Mouse (Mus musculus) cerebellum, adult 8-10 months (tissue): ENCODE results near the gene Nap1l4.
A peak's percentile ranks its signal among the peaks of the same experiment; 100 is the strongest.
"Not testable (repeated sequence)": the region's sequence is repeated elsewhere in the genome, so short reads cannot be mapped to it uniquely, and the experiment has no call there.

Experiments used
- DNase-seq: peaks from one replicate; pipeline ENCODE4 v3.0.0; 2022

Nap1l4 gene

GRCm38 (mm10) chr7:143548976-143549457, at the start of gene Nap1l4:
Gene Nap1l4, minus strand, starts transcription at chr7:143549106.
- peak; percentile 100 for DNase-seq

DNA sequence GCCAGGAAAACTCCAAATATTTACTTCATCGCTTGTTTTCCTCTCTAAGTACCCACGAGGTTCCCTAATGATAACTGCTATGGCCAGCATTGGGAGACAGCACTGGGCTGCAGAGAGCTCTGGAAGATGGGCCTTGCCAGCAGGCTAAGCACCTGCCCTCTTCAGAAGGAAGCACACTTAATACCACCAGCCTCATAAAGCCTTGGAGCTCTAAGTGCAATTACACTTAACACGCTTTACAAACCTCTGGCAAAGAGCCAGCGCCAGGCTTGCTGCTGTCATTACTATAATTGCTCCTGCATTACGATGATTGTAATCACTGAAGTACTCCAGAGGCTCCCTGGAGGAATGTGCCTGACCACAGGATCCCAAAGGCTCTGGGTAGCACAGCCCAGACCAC, 46.0 kb upstream of the Nap1l4 start:
- DNase-seq: no peak

DNA sequence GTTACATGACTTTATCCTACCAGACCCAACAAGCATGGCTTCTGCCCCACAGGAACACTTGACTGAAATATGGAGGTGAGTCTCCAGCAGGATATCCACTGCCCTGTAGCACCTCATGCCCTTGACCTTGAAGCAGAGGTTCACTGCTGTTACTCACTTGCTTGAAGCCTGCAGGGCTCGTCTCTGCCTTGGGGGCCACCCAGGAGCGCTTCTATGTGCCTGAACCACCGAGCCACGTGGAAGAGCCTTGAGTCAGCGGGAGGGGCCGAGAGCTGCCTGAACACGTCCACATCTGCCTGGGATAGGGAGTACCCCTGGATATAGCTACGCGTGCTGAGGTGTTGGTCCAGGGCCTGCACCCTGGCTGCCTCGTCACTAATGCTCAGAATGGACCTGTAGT, 43.3 kb upstream of the Nap1l4 start:
- DNase-seq: no peak

DNA sequence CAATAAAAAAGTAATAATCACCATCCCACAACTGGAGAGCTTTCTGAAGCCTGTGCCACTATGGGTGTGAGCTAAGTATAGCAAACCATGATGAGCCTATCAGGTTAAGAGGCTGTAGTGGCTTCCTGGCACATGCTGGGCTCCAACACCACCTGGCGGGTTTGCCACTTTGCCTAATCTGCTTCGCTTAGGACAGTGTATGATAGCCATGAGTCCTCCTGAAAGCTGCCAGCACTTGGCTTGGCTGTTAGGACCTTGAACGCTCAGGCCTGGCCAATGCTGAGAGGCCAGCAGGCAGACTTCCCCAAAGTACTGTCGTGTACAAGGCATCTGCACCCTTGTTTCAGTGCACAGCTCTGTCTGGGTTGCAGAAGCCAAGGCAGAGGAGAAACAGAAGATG, 39.1 kb upstream of the Nap1l4 start:
- peak; percentile 47 for DNase-seq

DNA sequence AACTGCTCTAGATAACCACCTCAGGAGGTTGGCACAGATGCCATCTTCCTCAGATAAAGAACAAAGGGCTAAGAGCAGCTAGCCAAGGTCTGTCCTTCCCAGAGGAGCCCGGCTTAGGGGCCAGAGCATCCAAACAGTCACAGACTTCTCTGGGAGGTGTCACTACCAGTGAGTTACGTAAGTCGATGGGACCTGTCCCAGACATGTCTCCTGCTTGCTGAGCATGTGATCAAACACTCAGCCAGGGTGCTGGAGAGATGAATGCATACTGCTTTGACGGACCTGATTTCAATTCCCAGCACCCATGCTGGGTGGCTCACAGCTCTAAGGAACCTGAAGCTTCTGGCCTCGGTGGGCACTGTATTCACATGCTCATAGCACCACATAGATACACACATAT, 38.7 kb upstream of the Nap1l4 start:
- DNase-seq: peak; percentile 22

DNA sequence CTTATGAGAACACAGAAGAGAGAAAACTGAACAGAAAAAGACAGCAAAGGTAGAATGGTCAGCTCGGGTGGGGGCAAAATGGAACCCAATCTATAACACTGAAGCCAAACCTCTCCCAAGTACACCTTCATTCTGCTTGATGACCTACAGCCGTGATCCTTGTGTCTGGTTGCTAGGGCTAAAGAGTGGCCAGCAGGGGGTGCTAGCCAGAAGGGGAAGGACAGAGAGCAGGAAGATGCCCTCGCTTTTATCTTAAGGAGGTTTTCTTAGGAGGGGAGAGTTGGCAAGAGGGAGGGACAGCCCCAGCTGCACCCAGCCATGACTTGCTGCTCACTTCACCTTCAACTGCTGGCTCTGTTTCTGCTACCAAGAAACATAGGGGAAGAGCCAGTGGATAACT, 35.0 kb upstream of the Nap1l4 start:
- peak; percentile 31 for DNase-seq

DNA sequence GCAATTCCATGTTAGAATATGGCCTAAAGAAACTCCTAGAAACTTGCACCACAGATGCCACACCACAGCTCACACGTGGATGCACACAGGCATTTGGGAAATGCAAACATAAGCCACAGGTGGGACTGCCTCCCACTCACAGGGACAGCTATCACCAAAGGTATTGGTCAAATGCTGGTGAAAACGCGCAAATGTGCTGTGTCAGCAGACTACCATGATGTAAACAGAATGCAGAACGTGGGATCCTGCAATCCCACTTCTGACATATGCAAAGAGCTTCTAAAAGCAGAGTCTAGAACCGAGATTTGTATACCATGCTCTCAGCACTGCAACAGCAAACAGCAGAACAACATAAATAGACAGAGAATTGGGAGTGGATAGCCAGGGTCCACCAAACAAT, 34.1 kb upstream of the Nap1l4 start:
- DNase-seq: no peak

GRCm38 (mm10) chr7:143575751-143576150, 26.8 kb upstream of the Nap1l4 start:
- no peak for DNase-seq

DNA sequence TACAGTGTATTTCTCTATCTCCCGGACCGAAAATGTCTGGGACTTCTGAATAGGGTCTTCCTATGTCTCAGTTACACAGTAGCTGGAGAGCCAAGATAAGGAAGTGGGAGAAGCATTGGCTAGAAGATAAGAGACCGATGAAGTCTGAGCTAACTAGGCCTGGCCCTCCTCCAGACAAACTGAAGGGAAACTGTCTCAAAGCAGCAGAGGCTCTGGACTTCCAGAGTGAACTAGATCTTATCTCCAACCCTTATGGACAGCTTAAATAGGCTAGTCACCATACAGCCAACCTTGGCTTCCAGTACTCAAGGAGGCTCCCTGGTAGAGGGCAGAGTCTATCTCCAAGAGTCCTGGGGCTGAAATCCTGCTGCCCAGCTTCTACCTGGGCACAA, 16.7 kb upstream of the Nap1l4 start:
- no peak for DNase-seq

DNA sequence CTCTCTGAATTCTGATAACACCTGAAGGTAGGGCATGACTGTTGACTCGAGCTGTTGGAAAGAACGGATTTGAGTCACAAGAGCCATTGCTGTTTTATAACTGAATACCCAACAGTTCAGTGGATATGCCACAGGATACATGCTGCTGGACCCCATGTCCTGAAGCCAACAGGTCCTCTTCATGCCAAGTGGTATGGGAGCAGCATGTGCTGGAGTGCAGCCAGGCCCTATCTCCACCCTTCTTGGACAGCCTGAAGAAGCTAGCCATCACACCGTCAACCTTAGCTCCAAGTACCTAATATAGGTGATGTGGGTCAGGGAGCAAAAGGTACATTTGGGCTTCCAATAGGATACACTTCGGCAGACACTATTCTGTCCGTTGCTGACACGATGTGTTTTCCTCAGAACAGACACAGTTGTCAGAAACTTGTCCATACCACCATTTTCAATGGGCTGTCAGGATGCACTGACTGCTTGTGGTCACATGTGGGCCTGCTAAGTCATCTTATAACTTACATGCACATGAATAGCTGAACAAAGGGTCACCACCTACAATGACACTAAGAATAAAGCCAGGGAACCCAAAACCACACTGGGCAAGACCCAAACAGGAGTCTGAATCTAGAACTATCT, 16.2 kb upstream of the Nap1l4 start:
- no peak for DNase-seq

GRCm38 (mm10) chr7:143563787-143564186, 14.9 kb upstream of the Nap1l4 start:
- DNase-seq: no peak

GRCm38 (mm10) chr7:143557616-143558015, 8.7 kb upstream of the Nap1l4 start:
- no peak for DNase-seq

GRCm38 (mm10) chr7:143556964-143557610, 8.2 kb upstream of the Nap1l4 start:
- DNase-seq: no peak

DNA sequence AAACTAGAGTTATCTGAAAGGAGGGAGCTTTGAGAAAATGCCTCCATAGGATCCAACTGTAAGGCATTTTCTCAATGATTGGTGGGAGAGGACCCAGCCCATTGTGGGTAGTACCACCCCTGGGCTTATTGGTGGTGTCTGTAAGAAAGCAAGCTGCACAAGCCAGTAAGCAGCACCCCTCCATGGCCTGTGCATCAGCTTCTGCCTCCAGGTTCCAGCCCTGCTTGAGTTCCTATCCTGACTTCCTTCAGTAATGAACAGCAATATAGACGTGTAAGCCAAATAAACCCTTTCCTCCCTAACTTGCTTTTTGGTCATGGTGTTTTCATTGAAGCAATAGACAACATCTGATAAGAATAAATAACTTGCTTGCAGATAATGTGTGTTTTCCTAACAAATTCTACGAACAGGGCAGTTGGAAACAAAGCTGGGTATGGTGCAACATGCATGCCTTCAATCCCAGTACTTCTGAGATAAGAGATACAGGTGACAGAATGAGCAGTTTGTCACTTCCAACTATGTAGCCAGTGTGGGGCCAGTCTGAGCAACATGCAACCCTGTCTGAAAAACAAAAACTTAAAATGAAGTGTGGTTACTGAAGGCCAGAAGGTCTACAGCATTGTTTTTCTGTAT, 798 bp upstream of the Nap1l4 start:
- DNase-seq: no peak

DNA sequence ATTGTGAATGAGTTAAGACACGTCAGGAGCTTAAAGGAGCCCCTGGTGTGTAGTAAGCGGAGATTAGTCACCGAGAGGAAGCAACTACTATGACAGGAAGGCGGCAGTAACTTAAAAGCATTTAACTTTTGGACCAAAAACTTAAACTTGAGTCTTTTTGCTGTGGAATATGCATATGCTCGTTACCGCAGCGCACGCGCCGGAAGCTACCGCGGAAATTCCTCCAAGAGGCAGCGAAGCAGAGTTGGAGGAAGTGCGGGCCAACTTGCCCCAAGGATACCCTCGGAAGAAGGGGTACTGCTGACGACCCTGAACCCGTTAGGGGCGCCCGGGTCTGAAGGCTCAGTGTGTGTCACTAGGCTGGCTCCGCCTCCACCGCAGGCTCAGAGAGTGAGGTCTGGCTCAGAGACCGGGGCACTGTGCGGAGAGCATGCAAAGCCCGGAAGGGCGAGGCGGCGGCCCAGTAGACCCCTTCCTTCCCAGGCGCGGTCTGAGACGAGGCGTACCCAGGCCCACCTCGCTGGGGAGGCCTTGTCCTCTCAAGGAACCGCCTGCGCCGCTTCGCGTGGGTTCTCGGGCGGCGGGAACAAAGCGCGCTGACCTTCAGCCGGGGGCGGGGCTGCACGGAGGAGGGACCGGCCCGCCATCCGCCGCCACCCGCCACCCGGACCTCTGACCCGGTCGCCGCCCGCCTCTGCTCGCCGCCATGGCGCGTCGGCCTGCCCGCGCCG, 510 bp downstream of the Nap1l4 start:
- no peak for DNase-seq

GRCm38 (mm10) chr7:143546554-143546953, 2.4 kb downstream of the Nap1l4 start:
- DNase-seq: no peak

DNA sequence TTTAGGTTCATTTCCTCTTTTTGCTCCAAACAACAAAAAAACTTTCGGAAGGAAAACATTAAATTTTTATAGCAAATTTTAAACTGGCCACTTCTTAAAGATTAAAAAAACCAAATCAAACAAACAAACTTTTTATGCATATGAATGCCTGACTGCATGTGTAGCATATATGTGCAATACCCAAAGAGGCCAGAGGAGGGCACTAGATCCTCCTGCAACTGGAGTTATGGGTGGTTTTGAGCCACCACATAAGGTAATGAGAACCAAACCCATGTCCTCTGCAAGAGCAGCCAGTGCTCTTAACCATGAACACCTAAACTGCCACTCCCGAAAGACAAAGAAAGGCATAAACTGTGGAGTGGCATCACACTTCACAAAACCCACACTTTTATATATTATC, 4.5 kb downstream of the Nap1l4 start:
- DNase-seq: peak; percentile 16

DNA sequence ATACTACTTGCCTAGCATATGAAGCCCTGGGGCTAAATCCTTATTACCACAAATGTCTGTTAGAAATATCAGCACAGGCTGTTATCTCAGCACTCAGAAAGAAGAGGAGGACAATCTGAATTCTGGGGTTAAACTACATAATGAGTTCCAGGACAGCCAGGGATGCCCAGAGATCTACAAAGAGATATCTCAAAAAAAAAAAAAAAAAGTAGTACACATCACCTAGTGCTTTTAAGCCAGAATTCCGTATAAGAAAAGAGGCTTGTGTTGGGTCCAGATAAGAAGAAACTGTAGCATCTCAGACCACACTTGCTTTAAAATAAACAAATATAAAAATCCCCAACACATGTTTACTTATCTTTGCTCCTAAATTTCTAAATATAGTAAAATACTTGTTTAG, 10.2 kb downstream of the Nap1l4 start:
- DNase-seq: no peak

DNA sequence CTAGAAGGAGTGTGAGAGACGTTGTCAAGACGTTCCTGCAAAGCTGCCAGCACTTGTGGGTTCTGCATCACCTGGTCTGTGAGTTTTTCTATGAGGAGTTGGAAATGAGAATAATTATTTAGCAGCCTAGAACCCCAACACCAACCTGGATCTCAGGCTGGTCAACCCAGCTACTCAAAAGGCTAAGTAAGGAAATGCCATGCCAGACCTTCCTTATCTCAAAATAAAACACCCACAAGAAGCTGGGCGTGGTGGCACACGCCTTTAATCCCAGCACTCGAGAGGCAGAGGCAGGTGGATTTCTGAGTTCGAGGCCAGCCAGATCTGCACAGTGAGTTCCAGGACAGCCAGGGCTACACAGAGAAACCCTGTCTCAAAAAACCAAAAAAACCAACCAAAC, 10.7 kb downstream of the Nap1l4 start:
- not testable (repeated sequence) for DNase-seq

DNA sequence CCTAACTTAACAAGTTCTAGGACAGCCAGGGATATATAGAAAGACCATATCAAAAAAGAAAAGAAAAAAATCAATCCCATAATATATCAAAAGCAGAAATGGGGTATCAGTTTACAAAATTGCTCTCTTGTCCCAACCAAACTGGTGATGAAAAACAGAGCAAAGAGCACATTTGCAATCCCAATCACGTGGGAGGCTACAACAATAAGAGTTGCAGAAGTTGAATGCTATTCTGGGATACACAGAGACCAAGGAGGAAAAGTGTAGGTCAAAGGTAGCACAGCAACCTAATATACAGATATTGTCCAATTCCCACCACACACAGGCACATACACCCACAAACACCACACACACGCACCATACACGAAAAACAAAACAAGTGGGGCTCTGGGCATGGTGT, 12.7 kb downstream of the Nap1l4 start:
- DNase-seq: no peak

GRCm38 (mm10) chr7:143533284-143533683, 15.6 kb downstream of the Nap1l4 start:
- no peak for DNase-seq

- no peak for DNase-seq
Observed at GRCm38 (mm10) chr7:143532410-143532809, 16.5 kb downstream of the Nap1l4 start.

GRCm38 (mm10) chr7:143519333-143519732, 29.6 kb downstream of the Nap1l4 start:
- no peak for DNase-seq

- no peak for DNase-seq
Observed at GRCm38 (mm10) chr7:143514416-143514768, 34.5 kb downstream of the Nap1l4 start.
